Mouse (Mus musculus) left cerebral cortex, postnatal 4 days (tissue): ENCODE results near the gene Fastkd5. TPM values are rescaled to one million over a fixed set of nuclear protein-coding genes. Genes with fewer than 3 reads are reported as not detected.
"Not testable (repeated sequence)": the region's sequence is repeated elsewhere in the genome, so short reads cannot be mapped to it uniquely, and the experiment has no call there.

ENCODE experiments used
- DNase-seq: peaks from one replicate; pipeline ENCODE4 v3.0.0-alpha.2; 2022
- intact Hi-C: fragments of 180-260 bp; cut with DNase I; formaldehyde crosslinking; loops from one replicate; pipeline ENCODE4 v1.15.1; 2025
- total RNA-seq, 2 experiments: library from RNA; stranded (reverse); gene quantifications; 2 replicates each; pipeline ENCODE4 v1.2.3; 2021

Fastkd5 gene
- total RNA-seq, 2 experiments from 2014 or later = 7.8 to 9.7 TPM

GRCm38 (mm10) chr2:130579791-130580190, 50.0 kb downstream of the Fastkd5 start:
- intact Hi-C loops = no loop called here
- DNase-seq = no peak

- intact Hi-C loops = no loop called here
- peak; percentile 53 for DNase-seq
These were observed 51.7 kb downstream of the Fastkd5 start for GRCm38 (mm10) chr2:130578148-130578547.

- intact Hi-C loops = no loop called here
- DNase-seq = no peak
These were observed 52.2 kb downstream of the Fastkd5 start for GRCm38 (mm10) chr2:130577632-130578031.

GRCm38 (mm10) chr2:130577021-130577420, 52.8 kb downstream of the Fastkd5 start:
- intact Hi-C loops = no loop called here
- DNase-seq = no peak

- DNase-seq, intact Hi-C loops: not testable (repeated sequence)
These were observed 53.3 kb downstream of the Fastkd5 start for GRCm38 (mm10) chr2:130576564-130576963.

- intact Hi-C loops = no loop called here
- DNase-seq = no peak
These were observed 54.0 kb downstream of the Fastkd5 start, which contains the start of gene Oxt for GRCm38 (mm10) chr2:130575873-130576272. Gene Oxt, plus strand, starts transcription at chr2:130576173.

GRCm38 (mm10) chr2:130574960-130575359, 54.9 kb downstream of the Fastkd5 start:
- intact Hi-C loops = no loop called here

GRCm38 (mm10) chr2:130569926-130570325, 59.9 kb downstream of the Fastkd5 start:
- no peak for DNase-seq
- intact Hi-C loops = no loop called here

More at GRCm38 (mm10) chr2:130574960-130575359, 54.9 kb downstream of the Fastkd5 start:
- no peak for DNase-seq

- no peak for DNase-seq
- intact Hi-C loops = no loop called here
These were observed 60.9 kb downstream of the Fastkd5 start for GRCm38 (mm10) chr2:130568921-130569320.

GRCm38 (mm10) chr2:130564983-130565382, 64.8 kb downstream of the Fastkd5 start:
- DNase-seq = no peak
- intact Hi-C loops = no loop called here

GRCm38 (mm10) chr2:130564063-130564462, 65.8 kb downstream of the Fastkd5 start:
- DNase-seq = peak; percentile 19
- intact Hi-C loops = no loop called here

Other genes with a start within 250 kb of the Fastkd5 start
- 10 to 100 TPM; 25.2 to 26.4 TPM for gene Cpxm1, start 232.5 kb downstream of the Fastkd5 start, total RNA-seq
- gene Gm28372, start 224.8 kb downstream of the Fastkd5 start, total RNA-seq = not detected
- gene 1700020A23Rik, start 224.8 kb downstream of the Fastkd5 start, total RNA-seq = not detected
- gene Tmem239, start 223.5 kb downstream of the Fastkd5 start, total RNA-seq = not detected
- 100 to 1,000 TPM in 1 of 2 experiments, 10 to 100 TPM in 1; 96.4 to 113 TPM for gene Vps16, start 205.7 kb downstream of the Fastkd5 start, total RNA-seq
- 10 to 100 TPM; 31.7 to 33.2 TPM for gene Pced1a, start 205.3 kb downstream of the Fastkd5 start, total RNA-seq
- gene Ptpra, start 179.7 kb downstream of the Fastkd5 start, total RNA-seq = 100 to 1,000 TPM; 243 to 247 TPM
- 10 to 100 TPM; 56.6 to 60.0 TPM for gene Mrps26, start 66.3 kb downstream of the Fastkd5 start, total RNA-seq
- gene Oxt, start 53.9 kb downstream of the Fastkd5 start, total RNA-seq = 1 to 10 TPM in 1 of 2 experiments, under 1 TPM in 1; 0.88 to 1.0 TPM
- 10 to 100 TPM in 1 of 2 experiments, 1 to 10 TPM in 1; 2.1 to 21.1 TPM for gene Avp, start 47.5 kb downstream of the Fastkd5 start, total RNA-seq
- 1 to 10 TPM; 8.8 to 9.1 TPM for gene Ubox5, start within 50 bp of the Fastkd5 start, total RNA-seq
- gene Lzts3, start 12.8 kb upstream of the Fastkd5 start, total RNA-seq = 10 to 100 TPM; 29.0 to 34.9 TPM
- gene Ddrgk1, start 34.6 kb upstream of the Fastkd5 start, total RNA-seq = 10 to 100 TPM; 56.3 to 68.9 TPM
- 10 to 100 TPM; 48.3 to 48.7 TPM for gene Itpa, start 37.6 kb upstream of the Fastkd5 start, total RNA-seq
- gene Slc4a11, start 67.5 kb upstream of the Fastkd5 start, total RNA-seq = under 1 TPM; 0.34 to 0.83 TPM